Mouse (Mus musculus): ENCODE data around the gene Arhgdib.
"Not testable (repeated sequence)": the region's sequence is repeated elsewhere in the genome, so short reads cannot be mapped to it uniquely, and the experiment has no call there.

Arhgdib gene

DNA sequence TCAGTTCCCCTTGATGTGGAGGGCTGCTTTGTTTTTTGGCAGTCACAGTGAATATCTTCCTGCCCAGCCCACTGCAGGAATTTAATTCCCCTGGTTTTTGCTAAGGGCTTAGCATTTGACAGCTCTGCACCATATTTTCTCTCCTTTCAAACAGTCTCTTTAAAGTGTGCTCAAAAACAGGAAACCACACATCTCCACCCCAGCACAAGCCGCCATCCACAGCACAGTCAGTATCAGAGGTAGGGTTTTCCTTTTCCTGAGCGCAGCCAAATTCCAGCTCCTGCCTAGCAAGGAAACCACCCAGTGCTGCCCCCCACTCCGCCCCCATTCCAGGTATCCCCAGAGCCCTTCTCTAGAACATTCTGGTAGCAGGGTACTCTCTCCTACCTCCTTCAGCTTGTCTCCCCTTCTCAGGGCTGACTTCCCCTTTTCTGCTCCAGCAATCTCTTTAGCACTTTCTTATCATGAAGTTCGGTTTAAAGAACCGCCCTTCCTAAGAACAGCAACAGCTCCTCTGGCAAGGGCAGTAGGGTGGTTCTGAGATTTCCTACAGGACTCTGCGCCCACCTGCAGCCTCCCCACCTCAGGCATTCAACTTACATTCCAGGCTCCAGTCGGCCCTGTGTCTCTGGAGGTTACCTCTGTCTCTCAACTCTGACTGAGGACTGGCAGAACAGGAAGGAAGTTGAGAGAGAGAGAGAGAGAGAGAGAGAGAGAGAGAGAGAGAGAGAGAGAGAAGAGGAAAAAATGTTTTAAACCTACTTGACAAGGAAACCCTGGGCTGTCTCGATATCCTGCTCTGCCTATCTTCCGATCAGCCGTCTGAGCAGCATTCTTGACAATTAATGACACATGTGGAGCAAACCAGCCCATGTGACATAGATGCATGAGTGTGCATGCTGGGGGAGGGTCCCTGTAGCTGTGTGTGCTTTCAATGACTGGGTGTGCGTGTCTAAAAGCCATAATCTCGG is at the start of gene Arhgdib:
Gene Arhgdib, minus strand, starts transcription at position 849 of the 971 bp plus-strand sequence.
- no peak for DNase-seq (ENCODE audit: low read depth, low spot score)

DNA sequence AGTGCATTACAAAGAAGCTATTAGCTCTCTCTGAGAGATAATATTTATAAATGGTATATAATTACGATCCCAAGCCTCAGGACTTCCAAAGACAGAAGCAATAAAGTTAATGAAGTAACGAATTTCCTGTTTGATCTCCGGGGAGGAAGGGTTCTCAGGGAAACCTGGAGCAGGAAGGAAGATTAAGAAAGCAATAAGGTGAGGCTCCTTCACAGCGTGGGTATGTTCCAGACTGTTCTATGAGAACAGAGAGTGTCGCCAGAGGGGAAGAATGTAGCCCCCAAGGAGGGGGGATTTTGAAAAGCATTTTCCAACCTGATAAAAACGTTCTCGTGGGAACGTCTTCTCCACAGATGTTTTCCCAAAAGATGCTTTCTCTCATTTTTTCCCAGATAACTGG is 48.9 kb upstream of the Arhgdib start:
- no peak for DNase-seq (ENCODE audit: low read depth, low spot score)

DNA sequence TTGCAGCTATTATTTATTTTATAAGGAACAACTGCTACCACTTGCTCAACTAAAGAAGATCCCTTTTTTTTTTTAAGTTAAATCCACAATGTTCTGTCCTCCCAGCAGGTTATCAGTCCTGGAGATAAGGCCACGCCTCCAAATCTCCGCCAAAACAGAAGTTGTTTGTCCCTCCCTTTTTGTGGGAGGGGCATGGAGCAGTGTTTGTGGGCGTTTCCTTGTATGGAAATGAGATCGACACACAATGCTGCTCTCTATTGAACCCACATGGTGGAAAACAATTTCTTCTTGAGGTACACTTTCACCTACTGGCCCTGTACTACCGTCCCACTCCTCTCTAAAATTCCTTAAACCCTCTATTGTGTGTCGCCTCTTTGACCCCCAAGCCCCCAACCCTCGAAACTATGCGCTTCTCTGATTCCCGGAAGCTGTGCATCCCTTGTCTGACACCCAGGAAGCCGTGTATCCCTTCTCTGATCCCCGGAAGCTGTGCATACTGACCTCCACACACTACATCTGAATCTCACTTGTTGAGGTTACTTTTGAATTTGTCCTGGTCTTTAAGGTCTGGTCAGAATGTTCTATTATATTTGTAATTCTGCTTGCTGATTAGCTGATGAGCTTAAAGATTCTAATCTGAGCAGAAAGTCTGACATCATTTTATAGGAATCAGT is 48.3 kb upstream of the Arhgdib start:
- DNase-seq (ENCODE audit: low read depth, low spot score), result no peak

DNA sequence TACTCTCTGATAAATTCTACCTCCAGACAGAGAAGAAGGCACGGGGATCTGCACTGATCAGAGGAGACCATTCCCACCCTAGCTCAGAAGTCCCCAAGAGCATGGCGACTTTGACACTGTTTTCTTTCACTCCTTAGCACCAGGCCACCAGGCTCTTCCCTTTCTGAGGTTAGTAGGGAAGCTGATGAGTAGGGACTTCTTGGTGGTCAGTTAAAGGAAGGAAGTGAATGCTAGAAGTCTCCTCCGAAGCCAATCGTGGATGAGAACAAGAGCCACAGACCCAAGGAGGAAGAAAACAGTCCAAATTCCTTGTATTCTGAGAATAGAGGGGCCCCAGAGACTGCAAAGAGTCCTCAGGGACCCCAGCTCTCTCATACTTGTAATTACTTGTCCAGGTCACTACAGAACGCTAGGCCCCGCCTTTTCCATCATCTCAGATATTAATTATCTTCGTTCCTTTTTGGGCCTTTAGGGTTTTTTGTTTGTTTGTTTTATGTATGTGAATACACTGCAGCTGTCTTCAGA is 46.9 kb upstream of the Arhgdib start:
- DNase-seq (ENCODE audit: low read depth, low spot score), result no peak

DNA sequence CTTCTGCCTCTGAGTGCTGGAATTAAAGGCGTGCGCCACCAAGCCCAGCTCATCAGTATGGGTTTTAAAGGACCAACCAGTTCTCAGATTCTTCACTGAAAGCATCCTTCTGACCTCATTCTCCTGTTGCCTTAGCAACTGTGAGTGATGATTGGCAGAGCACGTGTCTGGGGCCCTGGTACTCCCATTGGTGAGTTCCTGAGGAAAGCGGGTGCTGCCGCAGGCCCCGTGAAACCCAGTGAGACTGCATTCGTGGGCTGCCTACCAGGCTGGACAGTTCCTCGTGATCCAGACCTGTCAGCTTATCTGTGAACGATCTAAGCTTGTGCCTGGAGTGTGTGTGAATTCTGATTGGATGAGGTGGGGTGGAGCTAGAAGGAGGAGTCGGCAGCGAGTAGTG is 45.0 kb upstream of the Arhgdib start:
- no peak for DNase-seq (ENCODE audit: low read depth, low spot score)

- no peak for DNase-seq (ENCODE audit: low read depth, low spot score)
Observed at GRCm38 (mm10) chr6:136986019-136986418, 44.3 kb upstream of the Arhgdib start.

GRCm38 (mm10) chr6:136983201-136983600 is 41.5 kb upstream of the Arhgdib start:
- DNase-seq (ENCODE audit: low read depth, low spot score), result no peak

DNA sequence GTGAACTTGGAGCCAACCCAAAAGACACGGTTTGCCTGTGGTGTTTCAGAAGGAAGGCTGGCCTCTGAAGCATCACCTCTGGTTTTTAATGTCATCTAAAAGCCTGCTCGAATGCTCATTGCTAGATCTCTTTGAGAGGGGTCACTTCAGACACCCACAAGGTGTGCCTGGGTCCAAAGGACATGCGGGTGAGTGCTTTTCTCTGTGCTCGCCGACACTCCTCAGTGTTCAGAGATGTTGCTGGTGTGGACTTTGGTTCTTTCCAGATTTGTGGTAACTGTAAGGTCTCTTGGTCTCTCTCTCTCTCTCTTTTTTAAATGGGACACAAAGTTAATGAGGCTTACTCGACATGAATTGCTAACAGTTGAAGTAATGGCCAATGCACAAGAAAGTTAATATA is 40.9 kb upstream of the Arhgdib start:
- DNase-seq (ENCODE audit: low read depth, low spot score), result no peak

DNA sequence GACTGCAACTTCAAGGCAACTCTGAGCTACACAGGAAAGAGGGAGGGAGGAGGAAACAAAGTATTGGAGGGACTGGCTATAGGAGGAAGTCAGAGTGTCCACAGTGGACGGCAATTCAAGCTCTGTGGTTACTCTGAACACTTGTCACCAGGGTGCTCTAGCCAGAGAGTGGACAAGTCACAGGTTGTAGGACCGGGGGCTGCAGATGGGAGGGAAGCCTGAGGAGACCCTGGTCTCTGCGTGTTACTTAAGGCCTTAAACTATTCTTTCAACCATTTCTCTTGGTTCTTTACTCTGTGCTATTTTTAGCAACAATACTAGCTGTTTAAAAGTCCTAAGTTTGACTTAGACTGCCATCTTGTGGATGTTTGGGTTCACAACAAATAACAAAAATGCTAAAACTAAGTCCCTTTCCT is 38.6 kb upstream of the Arhgdib start:
- DNase-seq (ENCODE audit: low read depth, low spot score), result peak; percentile 23

GRCm38 (mm10) chr6:136979274-136980082 is 37.8 kb upstream of the Arhgdib start:
- DNase-seq (ENCODE audit: low read depth, low spot score), result no peak

DNA sequence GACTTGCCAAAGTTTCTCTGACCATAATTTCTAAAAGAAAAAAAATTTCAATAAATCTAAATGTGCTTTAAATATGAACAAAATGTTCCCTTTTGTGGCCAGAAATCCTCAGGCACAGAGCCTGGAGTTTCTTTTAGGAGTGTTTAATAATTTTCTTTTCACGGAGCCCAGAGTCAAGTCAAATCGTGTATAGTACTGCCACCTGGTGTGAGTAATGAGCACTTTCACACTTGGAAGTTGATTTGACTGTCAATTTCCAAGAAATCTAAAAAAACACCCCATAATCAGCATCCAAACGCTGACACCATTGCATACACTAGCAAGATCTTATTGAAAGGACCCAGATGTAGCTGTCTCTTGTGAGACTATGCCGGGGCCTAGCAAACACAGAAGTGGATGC is 27.2 kb upstream of the Arhgdib start:
- not testable (repeated sequence) for DNase-seq (ENCODE audit: low read depth, low spot score)

DNA sequence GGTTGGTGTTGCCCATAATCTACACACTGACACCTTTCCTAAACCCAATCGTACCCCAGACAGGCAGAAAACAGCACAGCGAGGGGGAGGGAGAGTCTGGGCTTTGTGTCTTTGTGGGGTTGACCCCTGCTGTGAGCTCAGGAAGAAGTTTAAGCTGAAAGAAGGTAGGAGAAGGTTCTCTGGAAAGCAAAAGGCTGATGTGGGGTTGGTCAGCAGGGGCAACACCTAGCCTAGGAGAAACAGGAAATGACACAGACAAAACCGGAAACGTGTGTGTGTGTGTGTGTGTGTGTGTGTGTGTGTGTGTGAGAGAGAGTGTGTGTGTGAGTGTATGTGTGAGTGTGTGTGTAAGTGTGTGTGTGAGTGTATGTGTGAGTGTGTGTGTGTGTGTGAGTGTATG is 25.8 kb upstream of the Arhgdib start:
- no peak for DNase-seq (ENCODE audit: low read depth, low spot score)

DNA sequence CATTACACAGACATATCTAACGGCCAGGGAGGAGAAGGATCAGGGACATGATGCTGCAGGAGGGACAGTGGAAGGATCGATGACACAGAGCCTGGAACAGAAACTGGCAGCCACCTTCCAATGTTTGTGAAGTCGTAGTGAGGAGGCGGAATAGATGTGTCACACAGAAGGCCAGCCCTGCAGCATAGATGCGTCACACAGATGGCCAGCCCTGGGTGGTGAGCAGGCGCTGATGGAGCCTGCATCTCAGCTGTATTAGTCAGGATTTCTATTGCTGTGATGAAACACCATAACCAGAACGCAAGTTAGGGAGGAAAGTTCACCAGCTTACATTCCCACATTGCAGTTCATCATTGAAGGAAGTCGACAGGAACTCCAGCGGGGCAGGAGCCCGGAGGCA is 24.2 kb upstream of the Arhgdib start:
- DNase-seq (ENCODE audit: low read depth, low spot score), result no peak

DNA sequence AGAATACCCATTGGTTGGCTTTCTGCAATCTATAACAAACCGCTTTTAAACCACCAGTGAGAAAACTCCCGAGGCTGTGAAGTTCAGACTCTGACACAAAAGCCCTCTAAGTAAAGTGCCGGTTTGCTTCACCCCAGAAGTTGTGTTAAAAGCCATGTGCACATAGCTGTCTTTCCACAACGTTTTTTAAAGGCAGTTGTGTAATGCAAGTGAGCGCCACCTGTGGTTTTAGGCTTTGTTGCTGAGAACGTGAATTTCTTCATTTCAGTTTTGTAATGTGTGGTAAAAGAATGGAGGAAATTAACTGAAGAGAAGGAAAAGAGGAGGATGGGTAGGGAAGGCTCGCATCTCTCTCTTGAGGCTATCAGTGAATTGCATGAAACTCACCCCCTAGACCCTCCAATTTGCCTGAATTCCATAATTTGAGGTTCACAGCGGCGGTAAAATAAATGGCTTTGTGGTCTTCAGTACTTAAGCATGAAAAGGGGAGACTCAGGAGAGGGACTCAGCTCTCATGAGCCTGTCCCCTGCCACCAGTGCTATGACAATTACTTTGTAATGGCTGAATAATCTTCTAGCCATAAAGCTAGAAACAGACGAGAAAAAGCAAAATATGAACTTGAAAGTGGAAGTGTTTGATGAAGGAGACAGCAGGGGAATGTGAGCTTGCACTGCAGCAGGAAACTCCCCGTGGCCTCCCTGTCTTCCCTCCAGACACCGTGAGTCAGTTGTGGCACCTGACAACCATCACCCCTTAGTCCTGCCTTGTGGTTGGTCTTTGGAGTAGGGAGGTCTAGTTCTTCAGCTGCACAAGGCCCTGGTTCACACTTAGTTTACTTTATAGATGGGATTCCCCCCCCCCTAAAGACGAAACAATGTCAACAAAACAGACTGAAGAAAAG is 23.2 kb upstream of the Arhgdib start:
- no peak for DNase-seq (ENCODE audit: low read depth, low spot score)

GRCm38 (mm10) chr6:136962957-136963356 is 21.3 kb upstream of the Arhgdib start:
- DNase-seq (ENCODE audit: low read depth, low spot score), result no peak

GRCm38 (mm10) chr6:136959131-136959530 is 17.4 kb upstream of the Arhgdib start:
- no peak for DNase-seq (ENCODE audit: low read depth, low spot score)

DNA sequence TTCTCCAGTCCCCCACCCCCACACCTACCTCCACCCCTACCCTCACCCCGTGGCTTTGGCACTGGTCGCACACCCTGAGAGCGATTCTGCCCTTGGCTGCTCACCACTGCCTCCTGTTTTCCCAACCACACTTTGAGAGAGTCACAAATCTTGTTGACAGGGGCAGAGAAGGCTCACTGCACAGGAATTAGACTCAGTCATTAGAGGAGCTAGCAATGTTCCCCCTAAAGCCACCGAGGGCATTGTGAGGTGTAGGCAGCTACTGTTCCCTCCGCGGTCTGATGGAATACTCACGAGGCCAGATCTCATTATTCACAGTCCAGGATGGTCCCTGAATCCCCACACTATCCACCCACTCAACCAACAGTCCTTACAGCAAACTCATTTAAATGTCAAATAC is 15.4 kb upstream of the Arhgdib start:
- DNase-seq (ENCODE audit: low read depth, low spot score), result no peak

DNA sequence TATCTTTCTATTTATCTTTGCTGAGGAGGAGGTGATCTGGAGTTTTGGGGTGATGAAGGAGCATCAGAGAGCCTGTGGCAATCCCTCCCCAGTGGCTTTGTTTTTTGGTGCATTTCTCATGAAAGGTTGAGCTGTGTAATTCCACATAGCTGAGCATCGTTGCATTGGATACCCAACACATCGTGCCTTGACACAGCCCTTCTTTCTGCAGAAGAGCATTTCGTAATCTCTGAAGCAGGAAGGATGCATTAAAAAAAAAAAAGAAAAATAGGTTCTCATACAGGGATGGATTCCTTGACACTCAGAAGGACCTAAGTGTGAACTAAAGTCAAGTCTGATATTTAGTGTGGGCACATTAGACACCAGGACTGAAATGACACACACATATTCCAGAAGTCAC is 13.5 kb upstream of the Arhgdib start:
- DNase-seq (ENCODE audit: low read depth, low spot score), result no peak

- no peak for DNase-seq (ENCODE audit: low read depth, low spot score)
Observed at GRCm38 (mm10) chr6:136954715-136955114, 13.0 kb upstream of the Arhgdib start.

DNA sequence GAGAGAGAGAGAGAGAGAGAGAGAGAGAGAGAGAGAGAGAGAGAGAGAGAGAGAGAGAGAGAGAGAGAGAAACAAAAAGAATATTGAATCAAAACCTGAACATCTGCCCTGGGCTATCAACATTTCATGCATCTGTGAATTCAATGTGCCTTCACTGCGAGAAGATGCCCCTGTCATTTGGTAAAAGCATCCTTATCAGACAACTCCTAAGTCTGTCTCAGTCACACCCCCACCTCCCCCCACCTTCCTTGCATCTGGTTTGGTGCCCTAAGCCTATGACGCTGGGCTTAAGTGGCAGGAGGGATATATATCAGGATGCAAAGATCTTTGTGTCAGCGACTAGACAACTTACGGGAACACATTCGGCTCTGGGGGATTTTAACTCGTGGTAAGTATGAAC is 12.5 kb upstream of the Arhgdib start:
- no peak for DNase-seq (ENCODE audit: low read depth, low spot score)

GRCm38 (mm10) chr6:136952930-136953329 is 11.2 kb upstream of the Arhgdib start:
- no peak for DNase-seq (ENCODE audit: low read depth, low spot score)
